Mouse (Mus musculus): ENCODE measurements around the gene Ngp.

- no peak for TF ChIP-seq CTCF (IDR thresholded peaks at IDR 0.05; ENCODE audit: extremely low read depth, insufficient read length, insufficient replicate concordance, low read depth, low read length)
- TF ChIP-seq POLR2A (IDR thresholded peaks at IDR 0.05; ENCODE audit: low read depth, low read length), result no peak
Observed at GRCm38 (mm10) chr9:110407311-110408098, 12.0 kb upstream of the Ngp start.
